Mouse (Mus musculus): ENCODE data around the gene Tff3.

Tff3 gene

DNA sequence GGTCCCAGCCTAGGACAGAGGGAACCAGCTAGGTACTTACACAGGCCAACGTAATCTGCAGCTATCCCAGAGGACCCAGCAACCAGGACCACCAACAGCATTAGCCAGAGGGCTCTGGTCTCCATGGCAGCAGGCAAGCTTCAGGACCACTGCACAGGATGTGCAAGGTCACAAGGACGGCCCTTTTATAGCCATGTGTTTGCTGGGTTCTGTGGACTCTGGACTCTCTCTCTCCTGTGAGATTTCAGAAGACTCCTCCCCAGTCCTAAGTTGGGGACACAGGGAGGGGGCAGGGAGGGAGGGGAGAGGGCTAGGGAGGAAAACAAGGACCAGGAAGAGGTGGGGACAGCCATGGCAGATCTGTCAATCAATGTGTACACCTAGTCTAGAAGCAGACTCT, at the start of gene Tff3:
Tff3 (minus strand) TSS at position 195 of the 400 bp plus-strand sequence.
- DNase-seq (ENCODE audit: extremely low read depth, insufficient read length, low spot score) = no peak

DNA sequence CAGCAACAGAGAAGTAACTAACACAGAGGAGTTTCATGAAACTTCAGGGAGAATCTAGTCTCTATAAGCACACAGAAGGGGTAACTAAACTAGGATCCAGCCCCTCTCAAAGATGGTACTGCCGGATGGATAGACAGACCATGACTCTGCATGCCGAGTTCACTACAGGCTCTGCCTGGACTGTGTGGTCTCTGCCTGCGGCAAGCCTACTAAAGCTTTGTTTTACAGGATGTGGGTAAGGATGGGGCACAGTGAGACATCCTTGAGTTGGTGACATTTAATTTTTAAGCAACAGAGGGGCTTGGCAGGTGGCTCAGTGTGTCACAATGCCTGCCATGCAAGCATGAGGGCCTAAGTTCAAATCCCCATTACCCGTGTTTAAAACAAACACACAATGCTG, 46.9 kb upstream of the Tff3 start:
- DNase-seq (ENCODE audit: extremely low read depth, insufficient read length, low spot score) = no peak

- DNase-seq (ENCODE audit: extremely low read depth, insufficient read length, low spot score) = no peak
Measured at GRCm38 (mm10) chr17:31169796-31170195, 40.4 kb upstream of the Tff3 start.

DNA sequence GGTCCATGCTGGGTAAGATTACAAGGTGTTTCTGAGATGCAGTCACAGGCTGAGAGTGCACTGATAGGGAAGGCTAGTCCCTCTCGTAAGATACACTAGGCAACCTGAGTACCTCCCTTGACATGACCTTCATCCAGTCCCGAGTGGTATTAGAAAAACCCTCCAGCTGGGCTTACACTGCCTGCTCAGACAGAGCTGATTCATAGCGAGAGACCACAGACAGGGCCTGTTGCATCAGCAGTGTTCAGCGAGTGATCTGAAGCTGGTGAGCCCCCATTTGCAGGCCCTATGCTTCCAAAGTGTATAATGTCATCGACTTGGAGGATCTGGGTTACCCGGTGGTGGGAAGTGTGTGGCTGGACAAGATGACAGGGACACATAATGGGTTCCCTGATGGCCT, 35.7 kb upstream of the Tff3 start, which contains the start of gene Tff1:
Tff1 (minus strand) TSS at position 151 of the 400 bp plus-strand sequence.
- DNase-seq (ENCODE audit: extremely low read depth, insufficient read length, low spot score) = no peak

- no peak for DNase-seq (ENCODE audit: extremely low read depth, insufficient read length, low spot score)
Measured at GRCm38 (mm10) chr17:31163821-31164220, 34.4 kb upstream of the Tff3 start.

GRCm38 (mm10) chr17:31162607-31163006, 33.2 kb upstream of the Tff3 start:
- DNase-seq (ENCODE audit: extremely low read depth, insufficient read length, low spot score) = no peak

DNA sequence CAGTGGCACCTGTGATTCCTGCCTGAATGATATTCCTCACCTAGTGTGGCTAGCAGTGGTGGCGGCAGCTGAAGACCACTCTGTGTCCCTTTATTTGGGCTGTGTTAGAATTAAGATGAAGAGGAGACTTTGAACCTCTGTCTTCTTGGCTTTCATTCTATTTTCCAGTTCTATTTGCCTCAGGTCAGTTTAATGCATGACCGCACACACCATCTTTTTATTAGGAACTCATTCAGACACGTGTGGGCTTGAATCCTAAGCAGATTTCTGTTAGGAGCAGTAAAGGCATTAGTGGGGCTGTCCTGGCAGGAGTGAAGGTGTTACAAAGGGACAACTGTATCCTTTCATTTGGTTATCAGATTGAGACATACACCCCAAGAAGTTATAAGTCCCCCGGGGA, 30.8 kb upstream of the Tff3 start:
- DNase-seq (ENCODE audit: extremely low read depth, insufficient read length, low spot score) = no peak

GRCm38 (mm10) chr17:31157921-31158320, 28.5 kb upstream of the Tff3 start:
- DNase-seq (ENCODE audit: extremely low read depth, insufficient read length, low spot score) = no peak

DNA sequence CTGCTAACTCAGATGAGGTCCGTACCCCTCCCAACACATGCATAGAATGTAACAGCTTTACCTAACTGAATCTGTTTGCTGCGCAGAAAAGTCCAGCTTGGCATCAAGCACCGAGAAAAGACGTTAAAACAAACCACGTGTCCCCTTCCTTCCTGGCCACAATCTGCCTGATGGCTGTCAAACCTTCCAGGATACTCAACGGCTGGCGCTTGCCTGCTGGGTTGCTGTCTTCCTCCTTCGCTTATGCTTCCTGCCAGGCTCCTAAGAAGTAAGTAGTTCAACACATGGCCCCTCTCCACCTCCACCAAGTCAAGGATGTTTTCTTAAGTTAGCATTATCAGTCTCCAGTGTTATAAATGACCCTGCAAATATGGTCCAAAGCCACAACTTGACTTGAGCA, 24.3 kb upstream of the Tff3 start:
- DNase-seq (ENCODE audit: extremely low read depth, insufficient read length, low spot score) = no peak

- no peak for DNase-seq (ENCODE audit: extremely low read depth, insufficient read length, low spot score)
Measured at GRCm38 (mm10) chr17:31152966-31153499, 23.6 kb upstream of the Tff3 start.

GRCm38 (mm10) chr17:31152512-31152911, 23.1 kb upstream of the Tff3 start:
- no peak for DNase-seq (ENCODE audit: extremely low read depth, insufficient read length, low spot score)

GRCm38 (mm10) chr17:31145998-31146397, 16.6 kb upstream of the Tff3 start:
- no peak for DNase-seq (ENCODE audit: extremely low read depth, insufficient read length, low spot score)

GRCm38 (mm10) chr17:31144040-31145037, 14.9 kb upstream of the Tff3 start, which contains the start of gene Tff2:
TSS of gene Tff2 (minus strand) at chr17:31144282.
- no peak for DNase-seq (ENCODE audit: extremely low read depth, insufficient read length, low spot score)

GRCm38 (mm10) chr17:31142116-31142515, 12.7 kb upstream of the Tff3 start:
- no peak for DNase-seq (ENCODE audit: extremely low read depth, insufficient read length, low spot score)

DNA sequence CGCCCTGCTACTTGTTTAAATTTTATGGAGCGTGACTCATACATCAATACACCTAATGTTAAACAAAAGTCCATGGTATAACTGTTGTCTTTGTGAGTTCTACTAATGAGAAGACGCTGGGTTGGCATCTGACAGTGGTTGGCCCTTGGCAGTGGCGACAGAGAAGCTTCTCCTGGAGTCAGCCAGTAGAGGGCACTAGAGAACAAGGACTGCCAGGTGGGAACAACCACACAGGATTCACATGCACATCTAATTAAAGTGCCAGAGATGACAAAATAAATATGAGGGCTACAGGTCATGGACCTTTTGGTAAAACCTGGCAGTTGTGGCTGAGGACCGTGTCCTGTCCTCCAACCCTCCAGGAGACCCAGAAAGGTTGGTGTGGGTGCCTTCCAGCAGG, 9.0 kb upstream of the Tff3 start:
- no peak for DNase-seq (ENCODE audit: extremely low read depth, insufficient read length, low spot score)

DNA sequence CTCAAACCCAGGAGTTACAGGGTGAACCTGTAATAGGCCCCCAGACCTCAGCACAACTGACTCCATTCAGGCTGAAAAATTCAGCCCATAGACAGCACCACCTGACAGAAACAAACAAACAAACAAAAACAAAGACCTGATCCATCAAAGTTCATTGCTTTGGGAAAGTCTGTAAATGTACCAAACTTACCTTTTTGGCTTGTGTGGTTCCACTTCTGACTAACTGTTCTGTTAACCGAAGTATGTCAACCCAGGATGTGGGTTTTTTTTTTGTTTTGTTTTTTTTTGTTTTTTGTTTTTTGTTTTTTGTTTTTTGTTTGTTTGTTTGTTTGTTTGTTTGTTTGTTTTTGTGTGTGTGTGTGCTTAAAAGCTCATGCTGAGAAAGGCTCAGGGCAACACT, 7.4 kb upstream of the Tff3 start:
- no peak for DNase-seq (ENCODE audit: extremely low read depth, insufficient read length, low spot score)

DNA sequence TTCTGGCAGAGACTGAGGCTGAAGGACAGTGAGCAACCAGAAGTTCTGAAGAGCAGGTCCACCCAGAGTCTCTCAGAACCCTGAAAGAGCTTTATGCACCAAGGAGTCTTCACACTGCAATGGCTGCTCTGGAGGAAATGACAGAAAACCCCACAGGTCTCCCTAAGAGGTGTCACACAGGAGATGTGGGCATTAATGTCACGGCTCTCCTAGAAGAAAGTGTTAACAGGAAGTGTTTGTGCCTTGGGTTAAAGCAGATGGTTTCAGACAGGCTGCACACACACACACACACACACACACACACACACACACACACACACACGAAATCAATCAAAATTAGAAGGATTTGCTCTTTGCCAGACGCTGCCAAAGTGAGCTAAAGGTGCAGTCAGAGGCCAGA, 6.8 kb upstream of the Tff3 start:
- no peak for DNase-seq (ENCODE audit: extremely low read depth, insufficient read length, low spot score)

- DNase-seq (ENCODE audit: extremely low read depth, insufficient read length, low spot score) = no peak
Measured at GRCm38 (mm10) chr17:31134913-31135312, 5.5 kb upstream of the Tff3 start.

DNA sequence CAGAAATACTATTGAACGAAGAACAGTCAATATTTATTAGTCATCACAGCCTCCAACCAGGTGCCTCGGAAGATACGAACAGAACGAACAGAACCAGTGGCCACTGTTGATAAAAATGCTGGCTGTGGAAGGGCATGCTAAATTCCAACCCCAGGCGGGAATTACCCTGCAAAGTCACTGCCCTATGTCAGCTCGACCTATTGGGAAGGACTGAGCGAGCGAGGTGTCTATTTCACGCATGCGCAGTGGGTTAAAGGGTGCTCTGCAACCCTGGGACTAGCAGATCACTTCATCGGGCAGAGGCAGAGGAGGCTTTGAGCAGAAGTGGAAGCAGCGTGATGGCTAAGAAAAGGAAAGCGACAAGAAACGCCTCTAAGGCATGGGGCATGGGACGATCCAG, 4.3 kb upstream of the Tff3 start:
- DNase-seq (ENCODE audit: extremely low read depth, insufficient read length, low spot score) = no peak

DNA sequence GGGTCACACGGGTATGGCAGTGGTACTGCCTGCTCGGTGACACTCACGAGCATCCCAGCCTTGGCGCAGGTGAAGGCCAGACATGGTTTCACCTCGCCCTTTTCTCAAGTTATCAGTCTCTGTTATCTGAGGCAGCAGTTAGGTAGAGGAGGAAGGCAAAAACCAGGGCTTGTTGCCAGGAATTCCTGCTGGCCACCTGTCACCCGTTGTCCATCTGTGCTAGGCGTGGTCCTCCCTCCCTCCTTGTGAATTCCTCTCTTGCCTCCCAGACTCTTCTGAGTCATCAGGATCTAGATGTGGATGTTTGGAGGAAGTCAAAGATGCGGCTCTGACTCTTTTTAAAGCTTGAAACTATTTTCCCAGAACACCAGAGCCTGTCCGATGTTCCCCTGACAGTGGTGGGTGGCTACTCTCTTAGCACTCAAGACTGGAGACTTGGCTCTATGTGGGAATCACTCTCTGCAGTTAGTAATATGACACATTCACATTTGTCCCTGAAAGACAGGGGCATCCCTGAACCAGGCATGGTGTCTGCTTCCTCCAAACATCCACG, 1.9 kb upstream of the Tff3 start:
- DNase-seq (ENCODE audit: extremely low read depth, insufficient read length, low spot score) = no peak

GRCm38 (mm10) chr17:31128708-31129318, 633 bp downstream of the Tff3 start:
- DNase-seq (ENCODE audit: extremely low read depth, insufficient read length, low spot score) = no peak

All from 3134 (cell line).